Mouse (Mus musculus) liver, adult 2 months (tissue): ENCODE measurements around the gene Bcl11b.

Experiments
- CTCF ChIP-seq: fragments of 200-500 bp; IDR thresholded peaks from 2 replicates; pipeline ENCODE4 v1.5.1; 2011; ENCODE audit warnings: low read depth, low read length, control low read depth
- POLR2A ChIP-seq: fragments of 200-500 bp; IDR thresholded peaks from 2 replicates; pipeline ENCODE4 v1.6.1; 2011; ENCODE audit warnings: low read length, control low read depth; ENCODE audit not compliant: insufficient read depth; ENCODE audit errors: extremely low read depth

DNA sequence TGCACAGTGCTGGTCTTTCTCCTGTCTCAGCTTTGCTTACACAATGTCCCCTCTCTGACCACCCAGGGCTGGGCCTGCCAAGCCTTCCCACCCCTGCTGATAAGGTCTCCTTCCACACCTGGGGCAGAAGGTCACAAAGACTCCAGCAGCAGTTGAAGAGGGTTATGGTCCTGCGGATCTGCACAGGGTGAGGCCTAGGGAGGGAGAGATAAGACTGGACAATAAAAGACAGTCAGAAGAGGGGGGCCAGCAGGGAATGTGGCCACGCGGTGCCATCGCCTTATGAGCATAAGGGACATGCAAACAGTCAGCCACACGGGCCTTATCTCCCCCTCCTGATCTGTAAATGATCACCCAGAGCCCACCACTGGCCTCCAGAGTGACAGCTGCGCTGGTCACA is 34.0 kb upstream of the Bcl11b start:
- TF ChIP-seq CTCF (no peak), POLR2A (no peak)
